Mouse (Mus musculus) right cerebral cortex, adult 18-20 months (tissue): ENCODE data around the gene Serpina1d.
"Not testable (repeated sequence)": the region's sequence is repeated elsewhere in the genome, so short reads cannot be mapped to it uniquely, and the experiment has no call there.

ENCODE experiments used
- DNase-seq: peaks from one replicate; pipeline ENCODE4 v3.0.0; 2022; ENCODE audit warnings: mixed read lengths

The Serpina1d gene

DNA sequence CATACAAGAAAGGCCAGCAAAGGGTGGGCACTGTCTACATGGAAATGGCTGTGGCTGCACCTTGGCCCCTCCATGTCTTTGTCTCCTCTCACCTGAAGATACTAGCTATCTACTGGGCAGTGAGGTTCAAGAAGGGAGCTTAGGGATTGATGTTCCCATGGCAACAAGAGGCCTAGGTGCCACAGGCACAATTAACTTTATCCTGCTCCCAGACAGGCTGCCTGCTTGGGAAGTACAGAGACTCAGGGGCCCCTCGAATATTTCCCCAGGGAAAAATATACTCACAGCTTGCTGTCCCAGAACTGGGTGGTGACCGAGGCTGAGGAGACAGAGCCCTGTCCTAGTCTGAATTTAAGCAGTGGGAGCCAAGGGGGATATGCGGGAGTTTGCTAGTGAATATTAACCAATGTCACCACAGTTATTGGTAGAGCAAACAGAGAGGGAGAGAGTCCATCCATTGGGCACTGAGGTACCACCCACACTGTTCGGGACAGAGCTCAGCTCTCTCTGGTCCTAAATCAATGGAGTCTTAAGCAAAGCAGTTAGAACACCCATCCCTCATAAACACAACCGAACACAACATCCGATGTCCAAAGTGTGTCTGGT is at the start of gene Serpina1d:
Gene Serpina1d (minus strand): TSS at position 347 of the 606 bp plus-strand sequence.
- DNase-seq = not testable (repeated sequence)

DNA sequence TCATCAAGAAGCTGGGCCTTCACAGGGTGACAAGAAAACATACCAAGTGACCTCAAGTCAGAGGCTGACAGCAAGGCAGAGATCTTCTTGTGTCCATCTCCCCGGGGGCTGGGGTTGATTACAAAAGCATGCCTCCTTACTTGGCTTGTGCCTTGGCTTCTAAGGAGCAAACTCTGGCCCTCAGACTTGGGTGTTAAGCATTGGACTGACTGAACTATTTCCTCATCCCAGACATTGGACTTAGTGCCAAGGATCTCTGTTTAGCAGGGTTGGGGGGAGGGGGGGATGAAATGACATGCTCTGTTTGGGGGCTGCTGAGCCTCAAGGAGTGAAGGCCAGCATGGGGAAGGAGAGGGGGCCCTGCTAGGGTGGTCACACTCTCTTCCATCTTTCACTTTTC is 2.8 kb downstream of the Serpina1d start:
- DNase-seq = not testable (repeated sequence)

DNA sequence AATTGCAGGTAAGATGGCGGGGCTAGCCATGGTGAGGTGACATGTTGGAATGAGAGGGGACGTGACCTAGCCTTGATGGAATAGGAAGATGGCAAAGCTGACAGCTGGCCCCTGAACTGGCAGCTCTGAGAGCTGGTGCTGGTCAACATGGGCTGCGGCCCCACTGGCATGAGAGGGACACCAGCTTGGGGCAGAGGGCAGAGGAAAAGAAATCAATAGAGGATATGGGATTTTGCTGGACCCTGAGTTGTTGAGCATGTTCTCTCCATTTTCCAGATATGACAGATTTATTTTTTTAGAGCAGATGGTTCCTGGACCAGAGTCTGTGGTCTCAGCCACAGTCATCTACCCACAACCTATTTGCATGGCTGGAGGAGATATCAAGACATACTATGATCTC is 10.3 kb downstream of the Serpina1d start:
- not testable (repeated sequence) for DNase-seq

DNA sequence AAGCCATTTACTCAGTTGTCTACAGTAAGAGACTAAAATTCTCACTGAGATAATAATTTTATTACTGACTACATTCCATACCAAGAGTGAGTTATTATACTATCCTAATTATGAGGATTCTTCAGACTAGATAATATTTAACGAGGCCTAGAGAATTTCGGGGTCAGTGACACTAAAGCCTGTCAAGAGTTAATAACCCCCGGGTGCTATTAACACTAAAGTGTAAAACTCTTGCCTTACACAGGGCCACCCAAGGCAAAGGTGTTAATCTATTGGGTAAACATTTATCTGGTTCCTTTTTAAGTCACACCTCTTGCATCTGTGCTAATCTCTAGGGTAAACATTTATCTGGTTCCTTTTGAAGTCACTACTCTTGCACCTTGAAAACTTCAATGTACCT is 13.1 kb downstream of the Serpina1d start:
- not testable (repeated sequence) for DNase-seq

DNA sequence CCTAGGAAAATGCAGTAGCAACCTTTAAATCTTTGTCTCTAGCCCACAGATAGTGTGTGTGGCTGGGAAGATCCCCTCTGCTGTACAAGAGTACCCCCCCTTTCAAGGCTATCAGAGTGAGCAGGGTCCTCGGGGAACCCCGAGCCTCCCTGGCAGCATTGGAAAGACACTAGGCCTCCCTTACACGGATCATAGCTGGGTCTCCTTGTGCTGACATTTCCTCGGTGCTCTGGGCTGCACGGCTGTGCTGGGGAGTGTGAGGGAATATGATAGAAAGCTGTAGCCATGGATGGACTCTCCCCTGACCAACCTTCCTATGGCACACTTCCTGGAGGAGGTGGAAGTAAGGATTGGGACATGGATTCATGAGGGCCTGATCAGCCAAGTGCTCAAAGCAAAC is 27.4 kb downstream of the Serpina1d start:
- DNase-seq = not testable (repeated sequence)

DNA sequence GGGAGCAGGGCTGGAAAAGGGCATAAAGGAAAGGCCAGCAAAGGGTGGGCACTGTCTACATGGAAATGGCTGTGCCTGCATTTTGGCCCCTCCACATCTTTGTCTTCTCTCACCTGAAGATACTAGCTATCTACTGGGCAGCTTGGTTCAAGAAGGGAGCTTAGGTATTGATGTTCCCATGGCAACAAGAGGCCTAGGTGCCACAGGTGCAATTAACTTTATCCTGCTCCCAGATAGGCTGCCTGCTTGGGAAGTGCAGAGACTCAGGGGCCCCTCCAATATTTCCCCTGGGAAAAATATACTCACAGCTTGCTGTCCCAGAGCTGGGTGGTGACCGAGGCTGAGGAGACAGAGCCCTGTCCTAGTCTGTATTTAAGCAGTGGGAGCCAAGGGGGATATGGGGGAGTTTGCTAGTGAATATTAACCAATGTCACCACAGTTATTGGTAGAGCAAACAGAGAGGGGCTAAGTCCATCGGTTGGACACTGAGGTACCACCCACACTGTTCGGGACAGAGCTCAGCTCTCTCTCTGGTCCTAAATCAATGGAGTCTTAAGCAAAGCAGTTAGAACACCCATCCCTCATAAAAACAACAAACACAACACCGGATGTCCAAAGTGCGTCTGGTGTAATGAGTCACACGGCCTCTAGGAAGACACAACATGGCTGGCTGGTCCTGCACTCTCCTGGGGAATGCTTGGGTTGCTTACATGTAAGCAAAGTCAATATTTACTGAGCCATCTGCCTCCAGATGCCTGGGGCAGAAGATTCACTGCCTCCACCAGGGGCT is 35.4 kb downstream of the Serpina1d start:
- not testable (repeated sequence) for DNase-seq

DNA sequence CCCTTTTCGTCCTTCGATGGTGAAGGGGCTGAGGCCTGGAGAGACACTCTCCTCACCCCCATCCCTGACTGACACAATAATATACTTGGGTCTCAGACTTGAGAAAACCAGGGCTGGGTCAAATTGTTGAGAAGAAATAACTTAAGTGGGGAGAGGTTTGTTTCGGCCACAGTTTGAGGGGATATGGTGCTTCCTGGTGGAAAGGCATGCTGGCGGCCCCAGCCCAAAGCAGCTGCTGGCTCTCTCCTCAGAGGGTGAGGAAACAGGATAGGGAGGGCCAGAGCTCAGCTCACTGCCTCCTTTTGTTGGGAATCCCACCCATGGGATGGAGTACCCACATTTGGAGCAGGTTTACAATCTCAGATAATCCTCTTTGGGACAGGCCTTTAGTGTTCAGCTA is 37.8 kb downstream of the Serpina1d start:
- DNase-seq = not testable (repeated sequence)

DNA sequence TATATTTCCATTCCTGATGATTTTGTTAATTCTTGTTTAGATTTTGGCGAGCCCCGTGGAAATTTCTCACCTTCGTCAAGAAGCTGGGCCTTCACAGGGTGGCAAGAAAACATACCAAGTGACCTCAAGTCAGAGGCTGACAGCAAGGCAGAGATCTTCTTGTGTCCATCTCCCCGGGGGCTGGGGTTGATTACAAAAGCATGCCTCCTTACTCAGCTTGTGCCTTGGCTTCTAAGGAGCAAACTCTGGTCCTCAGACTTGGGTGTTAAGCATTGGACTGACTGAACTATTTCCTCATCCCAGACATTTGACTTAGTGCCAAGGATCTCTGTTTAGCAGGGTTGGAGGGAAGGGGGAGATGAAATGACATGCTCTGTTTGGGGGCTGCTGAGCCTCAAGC is 38.3 kb downstream of the Serpina1d start:
- not testable (repeated sequence) for DNase-seq
